Mouse (Mus musculus) ZHBTc4 (cell line): ENCODE measurements around the gene 1700025C18Rik.

Experiments used
- DNase-seq: peaks from one replicate; pipeline ENCODE4 v3.0.0-alpha.2; 2011; ENCODE audit warnings: low read depth, low spot score

Gene 1700025C18Rik

DNA sequence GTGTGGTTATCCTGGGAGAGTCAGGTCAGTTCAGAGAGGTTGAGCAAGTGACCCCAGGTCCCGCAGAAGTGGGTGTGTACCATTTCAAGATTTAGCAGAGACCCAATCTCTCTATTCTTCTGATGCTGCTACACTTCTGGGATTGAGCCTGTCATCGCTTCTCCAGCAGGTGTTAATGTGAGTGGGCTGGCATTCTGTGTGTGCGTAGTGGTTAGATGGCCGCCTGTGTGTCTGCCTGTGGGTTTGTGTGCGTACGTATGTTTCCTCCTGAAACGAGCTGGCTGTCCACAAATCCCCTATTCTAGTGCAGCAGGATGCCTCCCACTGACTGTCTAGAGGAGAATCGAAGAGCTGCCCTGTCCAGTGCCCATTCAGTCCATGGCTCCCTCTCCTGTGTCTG, 12.5 kb downstream of the 1700025C18Rik start:
- no peak for DNase-seq

DNA sequence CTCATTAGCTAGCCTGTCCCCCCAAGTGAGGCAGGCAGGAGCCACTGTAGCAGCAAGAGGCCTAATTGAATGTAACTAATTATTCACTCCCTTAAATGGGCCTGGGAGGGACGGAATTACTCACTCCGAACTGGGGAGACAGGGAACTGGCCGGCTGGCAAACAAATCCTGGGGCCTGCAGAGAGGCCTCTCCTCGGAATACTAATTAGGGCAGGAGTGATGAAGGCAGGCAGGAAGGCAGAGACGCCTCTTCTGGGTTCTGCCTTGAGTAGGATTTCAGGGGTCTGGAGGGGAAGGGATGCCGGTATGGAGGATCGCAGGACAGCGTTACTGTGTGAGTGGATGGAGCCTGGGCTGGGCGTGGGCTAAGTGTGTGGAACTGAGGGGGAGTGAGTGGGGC, 13.5 kb downstream of the 1700025C18Rik start:
- no peak for DNase-seq

DNA sequence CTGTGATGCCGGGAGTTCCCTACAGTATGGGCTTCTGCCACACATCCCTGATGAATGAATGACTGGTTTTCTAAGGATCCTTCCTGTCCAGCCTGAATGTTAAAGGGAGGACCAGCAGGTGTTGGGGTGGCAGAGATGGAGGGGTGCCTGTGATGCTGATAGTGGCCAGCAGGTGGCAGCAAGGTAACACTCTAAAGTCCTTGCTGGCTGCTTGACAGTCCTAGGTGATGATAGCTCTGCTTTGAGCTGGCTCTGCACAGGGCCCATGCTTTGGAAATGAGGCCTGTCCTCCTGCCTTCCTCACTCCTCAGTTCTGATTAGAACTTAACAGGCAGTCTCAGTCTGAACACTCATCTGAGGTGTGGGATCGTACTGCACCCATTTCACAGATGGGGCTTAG, 15.6 kb downstream of the 1700025C18Rik start:
- DNase-seq, result peak; percentile 80

DNA sequence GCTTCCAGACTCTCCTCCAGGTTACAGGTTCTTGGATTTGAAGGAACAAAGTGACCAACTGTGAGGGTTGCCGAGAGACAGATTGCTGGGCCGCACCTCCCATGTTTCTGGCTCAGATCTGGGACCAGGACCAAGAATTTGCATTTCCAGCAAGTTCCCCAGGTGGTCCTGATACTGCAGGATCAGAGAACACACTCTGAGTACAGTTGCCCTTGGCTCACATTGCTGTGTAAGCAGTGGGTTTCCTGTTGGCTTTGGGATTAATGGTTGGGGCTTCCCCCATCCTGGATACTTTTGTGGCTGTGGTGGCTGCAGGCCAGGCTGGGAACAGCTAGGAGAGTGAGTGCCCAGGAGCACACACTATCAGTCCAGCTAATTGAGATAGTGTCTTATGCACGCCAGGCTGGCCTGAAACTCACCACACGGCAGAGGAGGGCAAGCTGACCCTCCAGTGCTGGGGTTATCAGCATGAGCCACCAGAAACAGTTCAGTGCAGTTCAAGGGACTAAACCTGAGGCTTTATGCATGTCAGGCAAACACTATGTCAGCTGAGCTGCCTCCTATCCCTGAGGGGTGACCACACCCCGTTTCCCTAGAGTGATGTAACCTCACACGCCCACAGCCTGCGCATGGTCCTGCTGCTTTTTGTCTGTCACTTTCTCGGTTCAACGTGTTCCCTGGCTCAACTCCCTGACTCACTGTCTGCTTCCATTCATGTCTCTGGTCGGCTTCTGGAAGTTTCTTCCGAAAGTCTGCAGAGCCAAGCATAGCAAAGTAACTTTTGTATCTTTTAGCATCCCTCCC, 16.3 kb downstream of the 1700025C18Rik start:
- DNase-seq, result no peak

DNA sequence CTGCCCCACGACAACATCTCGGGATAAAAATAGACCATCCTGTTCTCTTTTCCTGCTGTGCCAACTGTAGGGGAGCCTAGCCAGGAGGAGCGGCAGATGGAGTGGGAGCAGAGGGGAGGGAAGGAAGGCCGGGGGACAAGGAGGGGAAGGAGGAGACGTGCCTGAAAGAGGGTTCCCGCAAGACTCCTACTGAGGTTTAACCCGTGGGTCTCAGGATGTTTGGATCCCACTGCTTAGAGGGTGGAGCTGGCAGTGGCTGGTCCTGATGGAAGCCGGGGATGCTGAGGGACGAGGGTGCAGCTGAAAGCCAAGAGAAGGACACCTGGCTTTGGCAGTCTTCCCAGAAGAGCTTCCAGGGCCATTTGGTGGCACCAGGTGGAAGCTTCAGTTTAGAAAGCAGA, 17.2 kb downstream of the 1700025C18Rik start:
- no peak for DNase-seq

DNA sequence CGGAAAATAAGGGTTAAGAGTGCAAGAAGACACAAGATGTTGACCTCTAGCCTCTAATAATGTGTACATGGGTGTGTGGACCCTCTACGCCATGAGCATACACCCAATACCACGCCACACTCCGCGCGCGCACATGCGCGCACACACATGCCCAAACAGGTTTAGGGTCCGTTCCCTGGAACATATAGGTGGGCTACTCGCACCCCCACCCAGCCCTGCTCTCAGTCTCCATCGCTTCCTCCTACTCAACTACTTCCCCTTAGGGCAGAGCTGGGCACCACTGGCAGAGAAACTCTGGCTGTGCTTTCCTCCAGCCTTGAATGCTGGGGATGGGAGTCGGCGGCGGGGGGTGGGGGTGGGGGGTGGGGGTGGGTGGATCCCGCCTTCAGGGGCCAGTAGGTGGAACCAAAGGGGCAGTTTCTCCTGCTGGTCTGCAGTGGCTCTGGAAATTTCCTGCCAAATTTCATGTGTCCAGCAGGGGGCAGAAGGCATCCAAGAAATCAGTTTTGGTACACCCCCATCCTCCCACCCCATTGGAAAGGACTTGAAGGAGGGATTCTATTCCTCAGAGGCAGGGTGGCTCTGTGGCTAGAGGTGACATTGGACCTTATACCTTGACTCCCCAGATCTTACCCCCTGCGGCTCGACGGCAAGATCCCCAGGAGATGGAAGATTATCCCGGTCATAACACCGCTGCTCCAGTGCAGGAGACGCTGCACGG, 20.3 kb downstream of the 1700025C18Rik start:
- DNase-seq, result peak; percentile 82

DNA sequence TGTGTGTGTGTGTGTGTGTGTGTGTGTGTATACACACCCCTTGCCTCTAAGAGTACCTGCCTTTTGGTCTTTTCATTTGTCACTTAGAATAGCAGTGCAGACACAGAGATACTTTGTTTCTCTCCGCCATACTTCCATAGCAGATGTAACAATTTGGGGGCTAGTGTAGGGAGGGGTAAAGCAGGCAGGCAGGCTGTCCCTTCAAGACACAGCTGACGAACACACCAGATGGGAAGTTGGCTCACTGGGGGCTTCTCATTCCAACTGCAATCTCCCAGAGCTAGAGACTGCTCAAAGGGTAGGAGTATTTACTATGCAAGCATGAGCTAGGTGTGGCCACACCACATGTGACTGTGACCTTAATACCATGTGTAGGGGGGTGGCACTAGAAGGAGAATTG, 21.7 kb downstream of the 1700025C18Rik start:
- no peak for DNase-seq

DNA sequence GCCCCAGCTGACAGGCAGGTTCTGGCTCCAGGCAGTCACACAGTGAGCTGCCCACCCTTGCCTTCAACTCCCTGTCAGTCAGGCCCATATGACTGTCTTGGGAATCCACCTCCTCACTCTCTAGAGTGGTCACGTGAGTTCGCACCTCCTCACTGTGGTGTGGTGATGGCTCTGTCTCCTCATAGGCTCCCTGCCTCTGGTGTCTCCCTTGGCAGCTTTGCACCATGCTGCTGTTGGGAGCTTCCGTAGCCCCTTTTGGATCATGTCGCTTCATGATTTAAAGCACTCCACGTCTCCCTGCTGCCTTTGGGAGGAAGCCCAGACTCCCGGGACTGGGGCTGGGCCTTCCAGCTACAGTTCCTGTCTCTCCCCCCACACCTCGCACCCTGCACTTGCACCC, 26.1 kb downstream of the 1700025C18Rik start:
- DNase-seq, result no peak

DNA sequence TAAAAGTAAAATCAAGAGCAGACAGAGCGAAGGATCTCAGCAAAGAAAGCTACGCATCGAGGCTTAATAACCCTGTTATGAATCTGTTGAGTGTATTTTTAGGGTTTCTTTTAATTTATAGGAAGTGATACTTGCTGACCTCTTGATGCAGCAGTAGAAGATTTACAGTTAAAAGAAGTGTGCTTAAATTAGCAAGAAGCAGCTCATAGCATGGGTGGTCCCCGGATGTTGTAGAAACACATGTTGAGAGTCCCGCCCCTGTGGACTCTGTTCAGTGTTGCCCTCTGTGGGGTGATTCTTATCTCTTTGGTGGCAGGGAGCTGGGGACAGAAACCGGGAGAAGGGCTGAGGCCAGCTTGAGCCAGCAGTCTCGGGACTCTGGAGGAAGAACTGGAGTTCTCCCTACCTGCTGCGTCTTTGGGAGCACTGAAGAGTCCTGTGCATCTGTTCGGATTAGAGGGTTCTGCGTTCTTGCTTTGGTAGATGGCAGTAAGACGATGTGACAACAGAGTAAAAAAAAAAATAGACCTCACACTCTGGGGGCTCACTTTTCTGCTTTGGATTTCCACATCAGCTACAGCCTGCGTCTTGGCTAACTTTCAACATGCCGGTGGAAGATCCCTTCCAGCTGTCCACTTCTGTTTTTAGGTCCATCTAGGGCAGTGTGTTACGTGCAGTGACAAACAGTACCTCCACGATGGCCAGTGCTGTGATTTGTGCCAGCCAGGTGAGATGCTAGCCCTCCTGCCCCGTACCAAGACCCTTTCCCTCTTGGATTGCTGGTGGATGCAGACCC, 28.7 kb downstream of the 1700025C18Rik start:
- no peak for DNase-seq

DNA sequence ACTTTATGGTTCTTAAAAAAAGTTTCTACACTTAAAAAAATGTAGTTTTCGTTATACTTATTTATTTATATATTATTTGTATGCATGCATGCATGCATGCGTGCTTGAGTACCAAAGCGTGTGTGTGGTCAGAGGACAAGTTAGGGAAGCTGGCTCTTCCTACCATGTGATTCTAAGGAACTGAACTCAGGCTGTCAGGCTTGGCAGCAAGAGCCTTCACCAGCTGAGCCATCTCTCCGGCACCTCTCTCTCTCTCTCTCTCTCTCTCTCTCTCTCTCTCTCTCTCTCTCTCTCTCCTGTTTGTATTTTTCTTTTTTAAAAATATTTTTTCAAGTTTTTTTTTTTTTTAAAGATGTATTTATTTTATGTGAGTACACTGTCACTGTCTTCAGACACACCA, 30.6 kb downstream of the 1700025C18Rik start:
- no peak for DNase-seq

DNA sequence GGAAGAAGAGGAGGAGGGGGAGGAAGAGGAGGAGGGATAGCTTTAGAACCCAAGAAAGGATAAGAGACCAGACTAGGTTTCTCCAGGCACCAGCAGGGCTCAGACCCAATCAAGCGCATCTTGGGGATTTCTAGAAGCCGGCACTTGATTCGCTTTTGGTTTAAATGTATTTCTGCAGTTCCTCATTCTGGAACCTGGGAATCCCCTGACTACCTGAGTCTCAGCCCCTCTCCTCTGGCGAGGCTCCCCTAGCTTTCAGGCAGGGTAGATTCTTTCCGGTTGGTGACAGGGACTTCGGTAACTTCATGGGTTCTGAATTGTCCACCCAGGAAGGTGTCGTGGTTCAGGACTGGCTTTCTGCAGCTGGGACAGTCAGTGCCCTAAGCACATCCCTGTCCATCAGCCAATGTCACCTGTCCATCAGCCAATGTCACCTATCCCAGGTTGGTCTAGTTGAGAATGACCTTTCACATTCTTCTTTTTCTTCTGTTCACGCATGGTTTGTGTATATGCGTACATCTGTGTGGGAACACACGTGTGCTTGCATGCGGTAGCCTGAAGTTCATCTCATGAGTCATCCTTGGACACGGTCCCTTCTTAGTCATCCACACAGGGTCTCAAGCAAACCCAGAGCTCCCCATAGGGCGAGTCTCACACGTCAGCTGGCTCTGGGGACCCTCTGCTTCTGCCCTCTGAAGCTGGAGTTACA, 34.0 kb downstream of the 1700025C18Rik start:
- no peak for DNase-seq

DNA sequence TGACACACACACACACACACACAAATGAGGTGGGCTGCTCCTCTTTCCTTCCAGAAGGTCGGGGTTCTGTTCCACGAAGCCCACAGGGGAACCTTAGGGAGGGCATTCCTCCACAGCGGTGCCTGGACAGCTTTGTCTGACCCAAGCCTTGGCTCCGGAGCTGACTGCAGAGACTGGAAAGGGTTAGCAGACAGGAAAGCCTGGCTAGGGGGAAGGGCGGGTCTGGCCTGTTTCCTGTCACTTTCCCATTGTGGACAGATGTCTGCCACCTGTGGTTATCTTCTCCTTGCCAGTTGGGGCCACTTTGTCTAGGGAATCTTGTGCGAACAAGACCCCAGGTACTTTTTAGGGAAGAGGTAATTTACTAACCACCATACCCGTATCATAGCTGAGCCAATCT, 34.6 kb downstream of the 1700025C18Rik start:
- DNase-seq, result no peak

DNA sequence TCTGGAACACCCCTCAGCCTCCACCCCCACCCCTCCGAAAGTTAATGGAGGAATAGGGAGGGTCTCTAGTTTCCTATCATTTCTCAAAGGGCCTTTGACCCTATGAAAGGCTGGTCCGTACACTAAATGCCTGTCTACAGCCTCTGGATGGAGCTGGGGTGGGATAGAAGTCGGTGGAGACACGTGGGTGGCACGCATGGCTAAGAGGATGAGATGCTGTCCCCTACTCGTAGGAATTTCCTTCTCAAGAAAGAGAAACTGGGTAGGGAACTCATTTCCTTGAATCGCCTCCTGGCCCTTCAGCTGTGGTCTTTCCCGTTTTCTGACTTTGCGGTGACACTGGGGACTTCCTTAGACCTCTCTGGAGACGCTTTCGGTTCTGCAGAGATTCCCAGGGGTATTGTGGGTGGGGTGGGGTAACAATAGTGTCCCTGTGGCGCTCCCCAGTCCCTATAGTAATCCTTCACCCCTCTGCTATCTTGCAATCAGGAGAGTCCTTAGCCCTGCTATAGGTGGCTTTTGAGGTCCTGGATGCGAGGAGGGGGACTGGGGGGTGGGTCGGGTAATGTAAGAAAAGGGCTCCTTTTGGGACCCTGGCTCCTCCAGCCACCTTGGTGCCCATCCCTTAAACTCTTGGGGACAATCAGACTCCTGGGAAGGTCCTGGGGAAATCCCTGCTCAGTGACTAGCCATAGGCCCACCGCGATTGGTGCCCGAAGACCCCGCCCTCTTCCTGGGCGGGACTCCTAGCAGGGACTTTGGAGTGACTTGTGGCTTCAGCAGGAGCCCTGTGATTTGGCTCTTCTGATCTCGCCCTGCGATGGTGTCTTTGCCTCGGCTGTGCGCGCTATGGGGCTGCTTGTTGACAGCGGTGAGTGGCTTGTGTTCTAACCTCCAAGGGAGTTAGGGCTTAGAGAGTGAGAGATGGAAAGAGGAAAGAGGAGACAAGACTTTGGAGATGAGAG, 35.4 kb downstream of the 1700025C18Rik start, which contains the start of gene Cd40:
Gene Cd40, plus strand, starts transcription at position 740 of the 965 bp plus-strand sequence.
- DNase-seq, result peak; percentile 89

DNA sequence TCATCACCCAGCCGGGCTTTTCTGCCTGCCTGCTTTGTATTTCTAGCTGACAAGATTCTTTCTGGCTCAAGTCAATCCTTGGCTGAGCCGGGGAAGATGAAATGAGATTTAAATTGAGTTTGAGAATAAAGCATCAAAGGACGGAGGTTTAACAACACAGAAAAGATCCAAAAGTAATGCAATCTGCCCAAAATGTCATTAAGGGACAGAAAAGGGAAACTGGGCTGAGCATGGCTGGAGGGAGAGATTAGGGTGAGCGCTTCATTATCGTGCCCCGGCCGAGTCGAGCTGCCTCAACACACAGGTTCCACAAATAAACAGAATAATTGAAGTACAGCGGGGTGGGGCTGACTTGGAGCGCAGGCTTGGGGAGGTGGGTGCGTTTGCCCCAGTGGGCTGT, 39.0 kb downstream of the 1700025C18Rik start:
- no peak for DNase-seq

DNA sequence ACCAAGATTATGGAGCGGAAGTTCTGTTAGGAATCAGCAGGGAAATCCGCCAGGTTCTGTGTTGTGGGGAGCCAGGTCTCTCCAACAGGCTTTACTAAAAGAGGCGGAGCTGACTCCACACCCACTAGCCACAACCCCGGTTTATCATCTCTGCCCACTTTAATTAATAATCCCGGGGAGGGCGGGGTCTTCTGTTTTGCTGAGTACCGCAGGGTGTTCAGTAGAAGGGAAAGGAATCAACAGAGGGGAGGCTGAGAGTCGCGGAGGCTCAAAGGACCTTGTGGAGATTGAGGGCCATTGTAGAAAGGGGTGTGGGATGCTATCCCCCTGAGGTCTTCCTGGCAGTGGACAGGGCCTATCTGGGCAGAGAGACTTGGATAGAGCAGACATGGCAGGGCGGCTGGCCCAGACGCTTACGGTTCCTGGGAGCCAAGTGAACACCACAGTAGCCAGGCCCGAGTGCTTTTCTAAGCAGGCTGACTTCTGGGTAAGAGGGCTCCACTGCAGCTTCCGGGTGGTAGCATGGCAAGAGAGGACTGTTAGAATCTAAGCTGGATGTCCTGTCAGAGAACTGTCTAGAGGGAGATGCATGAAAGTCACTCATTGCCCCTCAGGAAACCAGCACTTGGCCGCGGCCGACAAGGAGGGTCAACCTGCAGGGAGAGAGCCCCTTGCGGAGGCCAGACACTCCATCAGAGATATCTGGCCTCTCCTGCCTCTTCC, 39.6 kb downstream of the 1700025C18Rik start:
- DNase-seq, result no peak

DNA sequence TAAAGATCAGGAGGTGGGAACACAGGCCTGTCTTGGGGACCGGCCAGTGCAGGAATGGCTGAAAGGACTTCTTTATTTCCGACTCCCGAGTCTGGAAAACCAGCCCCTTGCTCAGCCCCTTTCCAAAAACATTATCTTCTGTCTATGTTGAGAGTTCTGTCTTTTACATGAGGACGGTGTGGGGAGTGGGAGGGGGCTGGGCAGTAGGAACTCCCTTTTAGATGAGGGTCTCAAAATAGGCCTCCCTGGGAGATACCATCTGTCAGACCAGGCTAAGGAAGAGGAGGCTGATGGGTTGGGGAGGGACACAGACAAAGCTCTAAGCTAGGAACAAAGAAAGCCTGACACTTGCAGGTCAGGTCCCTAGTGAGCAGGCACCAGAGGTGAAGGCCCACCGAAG, 41.5 kb downstream of the 1700025C18Rik start:
- no peak for DNase-seq

DNA sequence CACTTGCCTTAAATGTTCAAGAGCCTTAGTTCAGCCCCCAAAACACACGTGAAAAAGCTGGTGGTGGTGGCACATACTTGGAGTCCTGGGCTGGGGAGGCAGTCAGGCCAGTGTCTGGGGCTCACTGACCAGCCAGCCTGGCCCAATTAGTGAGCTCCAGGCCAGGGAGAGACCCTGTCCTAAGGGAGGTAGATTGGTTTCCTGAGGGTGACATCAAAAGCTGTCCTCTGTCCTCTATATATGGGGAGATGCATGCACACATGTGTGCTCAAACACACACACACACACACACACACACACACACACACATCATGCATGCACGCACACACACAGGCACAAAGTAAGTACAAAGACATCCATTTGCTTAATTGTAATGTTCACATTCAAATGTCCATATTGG, 46.8 kb downstream of the 1700025C18Rik start:
- no peak for DNase-seq

DNA sequence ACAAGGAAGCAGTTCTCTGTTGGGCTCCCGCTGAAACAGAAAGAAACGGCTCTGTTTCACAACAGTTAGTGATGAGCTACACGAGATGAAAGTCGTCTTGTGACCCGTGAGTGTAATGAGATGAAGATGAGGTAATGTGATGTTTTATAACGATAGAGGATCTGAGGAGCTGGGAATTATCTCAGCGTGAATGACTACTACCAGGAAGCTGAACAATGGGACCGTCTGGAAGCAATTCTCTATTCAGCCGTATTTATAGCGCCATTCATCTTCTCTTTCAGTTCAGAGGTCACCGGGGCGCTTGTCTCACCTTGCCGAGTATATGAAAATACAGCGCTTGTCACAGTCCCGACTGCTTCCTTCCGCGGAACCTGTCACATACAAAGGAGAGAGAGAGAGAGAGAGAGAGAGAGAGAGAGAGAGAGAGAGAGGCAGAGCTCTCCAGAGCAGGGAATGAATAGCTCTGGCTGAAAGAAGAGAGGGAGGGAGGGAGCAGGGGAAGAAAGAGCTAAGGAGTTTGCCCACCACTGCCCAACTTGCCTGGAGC, 47.4 kb downstream of the 1700025C18Rik start:
- peak; percentile 37 for DNase-seq

DNA sequence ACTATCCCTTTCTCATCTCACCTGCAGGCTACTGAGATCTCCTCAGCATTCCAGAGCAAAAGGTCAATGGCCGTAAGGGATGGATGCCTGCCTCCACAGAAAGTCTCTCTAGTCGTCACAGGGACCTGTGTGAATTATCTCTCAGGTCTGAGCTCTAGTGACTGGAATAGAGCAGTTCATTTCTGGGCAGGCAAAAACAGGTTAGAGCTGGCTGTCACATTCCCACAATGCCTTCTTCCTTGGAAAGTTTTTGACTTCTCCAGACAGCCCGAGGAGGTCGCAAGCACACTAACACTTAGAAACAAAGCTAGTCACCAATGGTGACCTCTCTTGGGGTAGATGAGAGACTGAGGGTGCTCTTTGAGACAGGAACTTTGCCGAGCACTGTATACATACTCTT, 48.4 kb downstream of the 1700025C18Rik start:
- peak; percentile 63 for DNase-seq
